Mouse (Mus musculus) NIH3T3 (cell line): ENCODE results near the gene Fis1.
A peak's percentile ranks its signal among the peaks of the same experiment; 100 is the strongest.
"Not testable (repeated sequence)": the region's sequence is repeated elsewhere in the genome, so short reads cannot be mapped to it uniquely, and the experiment has no call there.

Experiments
- DNase-seq: peaks from one replicate; pipeline ENCODE4 v3.0.0-alpha.2; 2012; ENCODE audit warnings: low read depth

Gene Fis1

GRCm38 (mm10) chr5:136940845-136941560 lies 12.1 kb upstream of the Fis1 start:
- DNase-seq, result no peak

GRCm38 (mm10) chr5:136942781-136943180 lies 10.3 kb upstream of the Fis1 start:
- DNase-seq, result no peak

GRCm38 (mm10) chr5:136943382-136943781 lies 9.7 kb upstream of the Fis1 start:
- no peak for DNase-seq

GRCm38 (mm10) chr5:136945084-136945483 lies 8.0 kb upstream of the Fis1 start:
- DNase-seq, result no peak

GRCm38 (mm10) chr5:136947874-136948273 lies 5.2 kb upstream of the Fis1 start:
- DNase-seq, result no peak

GRCm38 (mm10) chr5:136949551-136950336 lies 3.3 kb upstream of the Fis1 start:
- DNase-seq, result not testable (repeated sequence)

GRCm38 (mm10) chr5:136950521-136950920 lies 2.6 kb upstream of the Fis1 start:
- DNase-seq, result no peak

GRCm38 (mm10) chr5:136952153-136952552 lies 922 bp upstream of the Fis1 start:
- DNase-seq, result no peak

GRCm38 (mm10) chr5:136953440-136953951 lies 421 bp downstream of the Fis1 start:
- peak; percentile 68 for DNase-seq

GRCm38 (mm10) chr5:136955622-136956021 lies 2.5 kb downstream of the Fis1 start:
- no peak for DNase-seq

- no peak for DNase-seq
Observed at GRCm38 (mm10) chr5:136957250-136957649, 4.2 kb downstream of the Fis1 start.

- DNase-seq, result no peak
Observed at GRCm38 (mm10) chr5:136958991-136959605, 6.0 kb downstream of the Fis1 start.

GRCm38 (mm10) chr5:136960053-136960452 lies 7.0 kb downstream of the Fis1 start:
- DNase-seq, result no peak

- DNase-seq, result peak; percentile 71
Observed at GRCm38 (mm10) chr5:136961334-136961982, 8.4 kb downstream of the Fis1 start.

- peak; percentile 93 for DNase-seq
Observed at GRCm38 (mm10) chr5:136961983-136962461, 8.9 kb downstream of the Fis1 start.

- DNase-seq, result peak; percentile 88
Observed at GRCm38 (mm10) chr5:136962501-136962900, 9.4 kb downstream of the Fis1 start.

- DNase-seq, result no peak
Observed at GRCm38 (mm10) chr5:136962966-136963540, 10.0 kb downstream of the Fis1 start.

- no peak for DNase-seq
Observed at GRCm38 (mm10) chr5:136965210-136965609, 12.1 kb downstream of the Fis1 start.

GRCm38 (mm10) chr5:136965686-136966085 lies 12.6 kb downstream of the Fis1 start:
- no peak for DNase-seq

GRCm38 (mm10) chr5:136966331-136966730 lies 13.3 kb downstream of the Fis1 start, which contains the start of gene Cldn15:
Gene Cldn15 (plus strand): TSS chr5:136966616.
- DNase-seq, result no peak

GRCm38 (mm10) chr5:136966861-136967455 lies 13.9 kb downstream of the Fis1 start:
- no peak for DNase-seq
